Mouse (Mus musculus) colon, adult 2 months (tissue): ENCODE measurements around the gene Pank3. TPM values are rescaled to one million over a fixed set of nuclear protein-coding genes. Genes with fewer than 3 reads are reported as not detected.

Source experiments
- polyA plus RNA-seq: library from polyadenylated mRNA; depleted of rRNA; stranded (reverse); fragments of >200 nt; gene quantifications from 2 replicates; pipeline ENCODE4 v1.2.3, GENCODE M21; 2012; rRNA removed

Pank3 gene
- 6.3 and 6.5 TPM in 2 replicates for polyA plus RNA-seq

DNA sequence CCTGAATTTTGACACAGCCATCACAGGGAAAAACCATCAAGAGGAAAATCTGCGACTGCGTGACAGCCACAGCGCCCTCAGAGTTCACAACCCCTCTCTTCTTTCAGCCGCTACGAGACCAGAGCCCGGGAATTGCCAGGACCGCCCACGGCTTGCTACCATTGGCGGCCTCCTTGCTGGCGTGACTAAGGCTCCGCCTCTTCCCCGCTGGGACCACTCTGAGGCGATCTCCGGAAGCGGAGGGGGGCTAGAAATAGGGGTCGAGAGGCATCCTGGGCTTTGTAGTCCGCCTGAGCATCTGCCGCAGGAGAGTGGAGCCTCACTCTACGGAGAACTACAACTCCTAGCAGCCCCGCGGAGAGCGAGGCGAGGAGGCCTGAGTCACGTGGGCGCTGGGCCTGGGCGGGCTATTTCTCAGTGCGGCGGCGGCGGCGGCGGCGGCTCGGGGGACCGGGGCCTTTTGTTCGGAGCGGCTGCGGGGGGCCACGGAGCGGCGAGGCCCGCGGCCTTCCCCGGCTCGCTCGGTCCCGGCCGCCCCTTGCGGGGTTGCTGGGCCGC, at the start of gene Pank3:
Pank3 (plus strand) TSS at position 297 of the 558 bp plus-strand sequence.

DNA sequence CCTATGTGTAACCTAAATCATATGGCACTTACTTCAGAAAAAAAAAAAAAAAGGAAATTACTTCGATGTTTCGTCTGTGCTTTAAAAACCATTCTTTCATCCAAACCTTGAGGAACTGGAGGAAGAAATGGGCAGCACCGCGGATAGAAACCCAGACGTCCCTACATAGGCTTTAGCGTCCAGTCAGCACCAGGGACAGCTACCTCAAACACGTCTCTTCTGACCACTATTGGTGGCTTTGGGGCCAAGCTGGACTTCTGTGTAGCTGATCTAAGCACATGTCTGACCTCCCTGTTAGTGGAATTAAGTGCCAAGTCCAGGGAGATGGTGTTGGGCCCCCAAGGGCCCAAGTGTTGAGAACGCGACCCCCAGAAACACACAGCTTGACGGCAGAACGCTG, 29.6 kb downstream of the Pank3 start, which contains the start of gene Fbll1:
Fbll1 (minus strand) TSS at position 11 of the 400 bp plus-strand sequence.

DNA sequence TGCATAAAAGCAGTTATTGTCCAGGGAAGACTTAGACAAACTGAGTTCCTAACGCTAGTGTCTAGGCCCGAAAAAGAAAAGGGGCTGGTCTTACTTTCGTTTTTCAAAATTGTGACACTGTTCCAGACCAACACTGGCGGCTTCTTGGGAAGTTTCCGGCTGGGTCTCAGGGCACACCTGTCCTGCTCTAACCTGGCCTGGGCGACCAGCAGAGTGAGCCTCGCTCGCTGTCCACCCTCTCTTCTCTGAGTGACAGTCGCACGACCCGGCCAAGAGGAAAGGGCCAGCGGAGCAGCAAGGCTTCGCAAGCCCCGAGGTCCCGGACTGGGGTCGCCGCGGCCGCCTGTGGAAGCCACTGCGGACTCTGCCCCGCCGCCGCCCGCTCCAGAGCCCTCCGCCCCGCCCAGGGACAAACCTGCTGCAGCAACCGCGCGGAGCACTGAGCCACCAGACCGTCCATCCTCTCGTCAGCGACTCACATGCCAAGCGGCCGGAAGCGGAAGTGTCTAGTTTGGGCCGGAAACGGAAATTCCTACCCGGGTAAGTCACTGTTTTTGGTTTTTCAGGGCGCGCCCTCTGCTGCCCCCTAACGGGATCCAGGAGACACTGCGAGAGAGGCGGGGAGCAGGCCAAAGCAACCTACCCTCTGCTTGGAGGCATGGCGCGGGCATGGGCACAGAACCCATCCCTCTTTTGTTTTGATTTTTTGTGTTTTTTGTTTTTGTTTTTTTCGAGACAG, 64.9 kb downstream of the Pank3 start, which contains the start of gene Rars:
Rars (minus strand) TSS at position 485 of the 739 bp plus-strand sequence.

Other genes starting within 250 kb of the Pank3 start
- 0.35 and 0.59 TPM in 2 replicates for gene Fbll1, start 29.4 kb downstream of the Pank3 start, polyA plus RNA-seq
- gene Rars, start 65.0 kb downstream of the Pank3 start, polyA plus RNA-seq: 8.0 and 10.9 TPM in 2 replicates
- gene Wwc1, start 211.0 kb downstream of the Pank3 start, polyA plus RNA-seq: 19.9 and 23.1 TPM in 2 replicates